Mouse (Mus musculus) kidney, embryonic 15.5 days (tissue): ENCODE measurements at regions not wholly inside any gene's neighbourhood (a gene's known extent, or its start where the extent isn't known, plus 50 kb on each side); places are given as distances from the start of the nearest gene placed in this dataset.

ENCODE experiments used
- ATAC-seq: fragments of 200-750 bp; cut with Nextera tagmentation; replicated peaks from 2 replicates; pipeline ENCODE4 v1.8.0; 2017; ENCODE audit warnings: moderate TSS enrichment; ENCODE audit not compliant: low FRiP score
- H3K27ac ChIP-seq: fragments of 300-500 bp; sonication (generic); 2 replicates; pipeline ENCODE4 v1.5.1; 2015; ENCODE audit warnings: mild to moderate bottlenecking, inconsistent platforms
- H3K27me3 ChIP-seq: fragments of 300-500 bp; sonication (generic); 2 replicates; pipeline ENCODE4 v1.6.1; 2015; ENCODE audit warnings: inconsistent platforms
- H3K36me3 ChIP-seq: fragments of 300-500 bp; sonication (generic); 2 replicates; pipeline ENCODE4 v1.6.1; 2015; ENCODE audit warnings: inconsistent platforms
- H3K4me1 ChIP-seq: fragments of 300-500 bp; sonication (generic); 2 replicates; pipeline ENCODE4 v1.6.1; 2015; ENCODE audit warnings: inconsistent platforms
- H3K4me2 ChIP-seq: fragments of 300-500 bp; sonication (generic); 2 replicates; pipeline ENCODE4 v1.6.1; 2015; ENCODE audit warnings: moderate library complexity, mild to moderate bottlenecking, inconsistent platforms
- H3K4me3 ChIP-seq: fragments of 300-500 bp; sonication (generic); replicated peaks from 2 replicates; pipeline ENCODE4 v1.5.1; 2015; ENCODE audit warnings: mild to moderate bottlenecking, inconsistent platforms
- H3K9ac ChIP-seq: fragments of 300-500 bp; sonication (generic); 2 replicates; pipeline ENCODE4 v1.6.1; 2015; ENCODE audit warnings: mild to moderate bottlenecking, inconsistent platforms
- H3K9me3 ChIP-seq: fragments of 300-500 bp; sonication (generic); replicated peaks from 2 replicates; pipeline ENCODE4 v1.6.1; 2016; ENCODE audit warnings: inconsistent platforms
- WGBS: fragments of 180-500 bp; shearing (Covaris S2); methylation state at CpG from one replicate; pipeline ENCODE4 v1.1.7; 2015; ENCODE audit warnings: mixed read lengths; 5-methylcytosine and 5-hydroxymethylcytosine counted together

GRCm38 (mm10) chr11:17797632-17798031 lies 156.0 kb downstream of the Etaa1 start:
- Histone ChIP-seq H3K27ac (no peak overlapping the region), H3K27me3 (no peaks in the 10 kb centered on the region), H3K36me3 (no peaks in the 10 kb centered on the region), H3K9me3 (no peaks in the 10 kb centered on the region), H3K4me1 (no peaks in the 10 kb centered on the region), H3K4me3 (no peak overlapping the region), H3K4me2 (no peak overlapping the region), H3K9ac (no peak overlapping the region)
- no peak for ATAC-seq

- ATAC-seq, result no peak
- no peaks in the 10 kb centered on the region for H3K9me3 ChIP-seq
- 83% methylated on average over 3 of the region's 3 CpGs for WGBS
Observed at GRCm38 (mm10) chr11:17807851-17808250, 145.8 kb downstream of the Etaa1 start.

GRCm38 (mm10) chr11:17811829-17812559 lies 141.7 kb downstream of the Etaa1 start:
- Histone ChIP-seq H3K4me2 (no peak overlapping the region), H3K4me3 (no peak overlapping the region), H3K9me3 (no peaks in the 10 kb centered on the region), H3K36me3 (no peaks in the 10 kb centered on the region), H3K4me1 (no peaks in the 10 kb centered on the region), H3K9ac (no peak overlapping the region), H3K27me3 (no peaks in the 10 kb centered on the region), H3K27ac (no peak overlapping the region)
- WGBS, result 61% methylated on average over 8 of the region's 8 CpGs
- ATAC-seq, result no peak

More at GRCm38 (mm10) chr11:17807851-17808250, 145.8 kb downstream of the Etaa1 start:
- Histone ChIP-seq H3K4me3 (no peak overlapping the region), H3K36me3 (no peaks in the 10 kb centered on the region), H3K4me1 (no peaks in the 10 kb centered on the region), H3K27me3 (no peaks in the 10 kb centered on the region), H3K4me2 (no peak overlapping the region), H3K9ac (no peak overlapping the region), H3K27ac (no peak overlapping the region)

GRCm38 (mm10) chr11:17842642-17843041 lies 111.0 kb downstream of the Etaa1 start:
- Histone ChIP-seq H3K27ac (no peak overlapping the region), H3K4me2 (no peak overlapping the region), H3K4me1 (no peaks in the 10 kb centered on the region), H3K9ac (no peak overlapping the region), H3K4me3 (no peak overlapping the region), H3K27me3 (no peaks in the 10 kb centered on the region), H3K9me3 (no peaks in the 10 kb centered on the region), H3K36me3 (no peaks in the 10 kb centered on the region)
- 56% methylated on average over 2 of the region's 2 CpGs for WGBS
- ATAC-seq, result no peak

GRCm38 (mm10) chr11:17852405-17852804 lies 101.3 kb downstream of the Etaa1 start:
- WGBS, result 59% methylated on average over 7 of the region's 7 CpGs
- Histone ChIP-seq H3K27ac (no peak overlapping the region), H3K27me3 (no peaks in the 10 kb centered on the region), H3K4me3 (no peak overlapping the region), H3K36me3 (no peaks in the 10 kb centered on the region), H3K4me1 (no peaks in the 10 kb centered on the region), H3K4me2 (no peak overlapping the region), H3K9me3 (no peaks in the 10 kb centered on the region), H3K9ac (no peak overlapping the region)
- no peak for ATAC-seq

- no peak overlapping the region for H3K4me2 ChIP-seq
- no peak overlapping the region for H3K9ac ChIP-seq
- no peak overlapping the region for H3K27ac ChIP-seq
- H3K27me3 ChIP-seq, result no peaks in the 10 kb centered on the region
- ATAC-seq, result no peak
- 74% methylated on average over 8 of the region's 8 CpGs for WGBS
- no peaks in the 10 kb centered on the region for H3K36me3 ChIP-seq
- H3K9me3 ChIP-seq, result no peaks in the 10 kb centered on the region
- no peaks in the 10 kb centered on the region for H3K4me1 ChIP-seq
- no peak overlapping the region for H3K4me3 ChIP-seq
Observed at GRCm38 (mm10) chr11:17853246-17853804, 100.3 kb downstream of the Etaa1 start.

- WGBS, result 76% methylated on average over 3 of the region's 3 CpGs
- H3K4me3 ChIP-seq, result no peak overlapping the region
Observed at GRCm38 (mm10) chr11:17853832-17854231, 99.8 kb downstream of the Etaa1 start.

GRCm38 (mm10) chr11:17859364-17860131 lies 94.1 kb downstream of the Etaa1 start:
- H3K27me3 ChIP-seq, result no peaks in the 10 kb centered on the region
- H3K27ac ChIP-seq, result peak overlapping the region; percentile 67
- ATAC-seq, result peak; percentile 89
- 0 out of 2 replicates have a peak overlapping the region, but pooled peaks have one; percentile 1 for H3K4me2 ChIP-seq
- H3K4me3 ChIP-seq, result no peak overlapping the region
- WGBS, result 24% methylated on average over 9 of the region's 9 CpGs
- H3K9ac ChIP-seq, result no peak overlapping the region
- H3K4me1 ChIP-seq, result peaks cover 11% of the 10 kb centered on the region
- no peaks in the 10 kb centered on the region for H3K36me3 ChIP-seq
- no peaks in the 10 kb centered on the region for H3K9me3 ChIP-seq

More at GRCm38 (mm10) chr11:17853832-17854231, 99.8 kb downstream of the Etaa1 start:
- Histone ChIP-seq H3K27ac (no peak overlapping the region), H3K9me3 (no peaks in the 10 kb centered on the region), H3K27me3 (no peaks in the 10 kb centered on the region), H3K4me1 (peaks cover 2% of the 10 kb centered on the region; the same call in 1 of the 2 replicates), H3K4me2 (no peak overlapping the region), H3K9ac (no peak overlapping the region), H3K36me3 (no peaks in the 10 kb centered on the region)
- no peak for ATAC-seq

GRCm38 (mm10) chr11:17864833-17865397 lies 88.8 kb downstream of the Etaa1 start:
- no peaks in the 10 kb centered on the region for H3K9me3 ChIP-seq
- no peak overlapping the region for H3K27ac ChIP-seq
- no peak overlapping the region for H3K9ac ChIP-seq
- ATAC-seq, result no peak; the same call in 1 of the 2 replicates
- no peak overlapping the region for H3K4me2 ChIP-seq
- H3K4me1 ChIP-seq, result no peaks in the 10 kb centered on the region
- no peaks in the 10 kb centered on the region for H3K36me3 ChIP-seq
- 38% methylated on average over 4 of the region's 4 CpGs for WGBS
- no peaks in the 10 kb centered on the region for H3K27me3 ChIP-seq
- no peak overlapping the region for H3K4me3 ChIP-seq

- ATAC-seq, result no peak
- H3K4me1 ChIP-seq, result no peaks in the 10 kb centered on the region
- H3K4me3 ChIP-seq, result no peak overlapping the region
- no peak overlapping the region for H3K9ac ChIP-seq
- 77% methylated on average over 2 of the region's 2 CpGs for WGBS
- H3K9me3 ChIP-seq, result no peaks in the 10 kb centered on the region
- no peaks in the 10 kb centered on the region for H3K36me3 ChIP-seq
- H3K27ac ChIP-seq, result no peak overlapping the region
- H3K27me3 ChIP-seq, result no peaks in the 10 kb centered on the region
- no peak overlapping the region for H3K4me2 ChIP-seq
Observed at GRCm38 (mm10) chr11:17870690-17871089, 83.0 kb downstream of the Etaa1 start.

GRCm38 (mm10) chr11:17871920-17872319 lies 81.8 kb downstream of the Etaa1 start:
- no peaks in the 10 kb centered on the region for H3K4me1 ChIP-seq
- H3K9ac ChIP-seq, result no peak overlapping the region
- no peak overlapping the region for H3K4me3 ChIP-seq
- no peaks in the 10 kb centered on the region for H3K9me3 ChIP-seq
- 0 out of 2 replicates have a peak, but pooled peaks have one; percentile 25 for ATAC-seq
- H3K36me3 ChIP-seq, result no peaks in the 10 kb centered on the region
- no peaks in the 10 kb centered on the region for H3K27me3 ChIP-seq
- H3K4me2 ChIP-seq, result no peak overlapping the region
- H3K27ac ChIP-seq, result no peak overlapping the region
- 41% methylated on average over 7 of the region's 7 CpGs for WGBS

- no peak overlapping the region for H3K9ac ChIP-seq
- no peaks in the 10 kb centered on the region for H3K36me3 ChIP-seq
- no peaks in the 10 kb centered on the region for H3K4me1 ChIP-seq
- no peak overlapping the region for H3K4me3 ChIP-seq
- 84% methylated on average over 1 of the region's 1 CpGs for WGBS
- no peak for ATAC-seq
- no peaks in the 10 kb centered on the region for H3K27me3 ChIP-seq
- no peaks in the 10 kb centered on the region for H3K9me3 ChIP-seq
- no peak overlapping the region for H3K27ac ChIP-seq
- H3K4me2 ChIP-seq, result no peak overlapping the region
Observed at GRCm38 (mm10) chr11:17883276-17883675, 70.4 kb downstream of the Etaa1 start.
